Mouse (Mus musculus): ENCODE measurements at regions not wholly inside any gene's neighbourhood (a gene's known extent, or its start where the extent isn't known, plus 50 kb on each side); places are given as distances from the start of the nearest gene placed in this dataset.
A peak's percentile ranks its signal among the peaks of the same experiment; 100 is the strongest.

DNA sequence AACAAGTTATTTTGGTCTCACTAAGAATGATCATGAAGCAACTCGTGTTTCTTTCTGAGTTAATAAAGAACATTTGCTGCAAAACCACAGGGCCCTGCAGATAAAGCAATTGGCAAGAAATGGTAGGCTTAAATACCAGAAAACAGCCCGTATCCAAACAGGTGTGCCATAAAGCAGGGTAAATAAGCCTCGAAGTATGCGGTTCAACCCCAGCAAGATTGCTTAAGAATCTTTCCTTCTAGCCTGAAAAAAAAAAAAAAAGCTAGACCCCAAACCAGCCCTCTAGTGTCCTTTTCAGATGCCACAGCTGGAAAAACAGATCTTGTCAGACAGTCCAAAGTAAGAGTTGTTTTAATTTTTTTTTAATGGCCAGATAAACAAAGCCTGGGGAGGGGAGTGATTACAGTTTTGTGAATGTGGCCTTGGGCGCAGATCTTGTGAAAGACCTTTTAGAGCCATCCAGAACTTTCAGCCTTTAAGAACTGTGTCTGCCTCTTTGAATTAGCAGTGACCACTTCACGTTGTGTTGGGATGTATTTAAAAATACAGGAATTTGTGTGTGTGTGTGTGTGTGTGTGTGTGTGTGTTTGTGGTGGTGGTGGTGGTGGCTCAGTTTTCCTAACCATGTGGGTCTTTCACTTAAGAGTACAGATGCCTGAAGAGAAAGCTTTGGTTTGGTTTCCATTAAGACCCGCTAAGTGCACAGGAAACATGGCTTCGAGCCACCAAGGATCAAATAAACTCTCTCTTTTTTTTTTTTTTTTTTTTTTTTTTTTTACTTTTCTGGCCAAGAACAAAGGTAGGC, 116.3 kb upstream of the Maf start:
- no peak for DNase-seq

DNA sequence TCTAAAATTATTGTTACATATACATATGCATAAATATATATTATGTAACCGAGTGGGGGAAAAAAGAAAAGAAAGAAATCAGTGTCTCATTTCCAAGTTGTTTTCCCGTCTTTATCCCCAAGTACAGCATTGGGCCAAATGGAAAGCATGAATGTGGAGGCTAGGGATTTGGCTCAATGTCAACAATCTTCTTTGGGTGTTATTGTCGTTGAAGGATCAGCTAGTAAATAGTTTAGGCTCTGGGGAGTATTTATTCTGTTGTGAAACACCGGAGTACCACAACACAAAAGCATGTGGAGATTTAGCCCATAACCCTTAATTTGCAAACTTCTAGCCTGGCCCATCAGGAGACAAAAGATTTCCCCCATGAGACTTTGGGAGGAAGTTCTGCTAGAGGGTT, 105.8 kb upstream of the Maf start:
- no peak for DNase-seq

DNA sequence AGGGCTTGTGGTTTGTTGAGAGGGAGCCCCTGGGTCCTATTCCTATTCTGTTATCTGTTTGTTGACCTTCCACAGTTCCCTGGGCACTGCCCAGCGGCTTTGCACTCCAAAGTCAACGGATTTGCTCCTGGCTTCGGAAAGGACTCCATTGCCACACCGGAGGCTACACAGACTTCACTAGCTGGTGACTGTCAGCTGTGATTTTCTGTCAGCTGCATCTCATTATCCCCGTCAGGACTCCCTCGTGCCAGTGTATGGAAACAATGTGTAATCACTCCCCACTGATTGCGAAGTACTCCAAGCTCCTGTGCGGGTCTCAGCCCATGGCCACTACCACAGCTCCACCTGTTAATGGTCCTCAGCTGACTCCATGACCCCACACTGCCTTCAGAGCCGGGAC, 99.0 kb upstream of the Maf start:
- no peak for DNase-seq

DNA sequence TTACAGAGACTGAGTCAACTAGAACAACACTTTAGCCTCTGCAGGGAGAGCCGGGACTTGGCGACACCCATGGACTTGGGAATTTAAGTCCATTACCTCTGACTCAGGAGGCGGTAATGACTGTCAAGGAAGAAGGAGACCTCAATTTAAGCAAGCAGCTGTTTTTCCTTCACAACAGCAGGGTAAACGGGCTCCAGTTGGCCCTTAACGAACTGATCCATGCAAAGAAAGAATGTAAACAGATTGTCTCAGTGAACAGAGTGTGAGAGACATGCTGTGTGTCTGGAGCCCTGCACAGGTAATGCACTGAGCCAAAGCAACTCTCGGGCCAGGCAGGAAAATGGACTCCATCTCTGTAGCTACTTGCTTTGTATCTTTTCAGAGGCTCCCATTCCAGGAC, 98.5 kb upstream of the Maf start:
- no peak for DNase-seq

- no peak for DNase-seq
Observed at GRCm38 (mm10) chr8:115793587-115793986, 86.0 kb upstream of the Maf start.

DNA sequence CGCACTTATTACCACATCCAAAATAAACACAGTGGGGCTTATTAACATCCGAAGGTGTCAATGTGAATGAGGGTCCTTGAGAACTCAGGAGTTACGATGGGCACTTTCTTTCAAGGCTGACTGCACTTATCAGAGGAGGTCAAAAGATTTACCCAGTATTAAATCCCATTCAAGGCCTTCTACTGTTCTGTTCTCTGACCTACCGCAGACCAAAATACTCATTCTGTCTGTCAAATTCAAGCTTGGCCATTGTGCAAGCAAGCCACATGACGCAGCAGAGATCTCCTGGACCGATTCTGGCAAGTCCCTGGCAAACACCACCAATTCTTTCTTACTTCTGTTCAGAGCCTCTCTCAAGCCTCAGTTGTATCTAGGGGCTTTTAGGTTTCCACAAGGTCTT, 80.8 kb upstream of the Maf start:
- DNase-seq = no peak

- no peak for DNase-seq
Observed at GRCm38 (mm10) chr8:115786185-115786584, 78.6 kb upstream of the Maf start.

GRCm38 (mm10) chr8:115785769-115786168, 78.2 kb upstream of the Maf start:
- DNase-seq = no peak

DNA sequence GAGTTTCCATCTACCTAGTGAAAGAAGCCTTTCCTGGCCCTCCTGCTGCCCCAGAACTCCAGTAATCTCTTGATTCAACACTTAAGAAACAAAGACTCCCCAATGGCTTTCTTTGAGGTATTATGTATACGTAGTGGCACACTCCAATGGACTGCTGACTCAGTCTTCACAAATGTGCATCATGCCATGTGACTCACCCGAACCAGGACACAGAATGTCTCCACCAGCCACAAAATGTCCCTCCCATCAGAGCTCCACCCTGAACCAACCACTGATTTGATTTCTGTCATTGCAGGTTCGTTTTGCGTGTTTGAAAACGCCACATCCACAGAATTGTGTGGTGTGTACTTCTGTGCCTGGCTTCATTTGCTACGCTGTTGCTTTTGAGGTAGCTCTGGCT, 75.8 kb upstream of the Maf start:
- no peak for DNase-seq

DNA sequence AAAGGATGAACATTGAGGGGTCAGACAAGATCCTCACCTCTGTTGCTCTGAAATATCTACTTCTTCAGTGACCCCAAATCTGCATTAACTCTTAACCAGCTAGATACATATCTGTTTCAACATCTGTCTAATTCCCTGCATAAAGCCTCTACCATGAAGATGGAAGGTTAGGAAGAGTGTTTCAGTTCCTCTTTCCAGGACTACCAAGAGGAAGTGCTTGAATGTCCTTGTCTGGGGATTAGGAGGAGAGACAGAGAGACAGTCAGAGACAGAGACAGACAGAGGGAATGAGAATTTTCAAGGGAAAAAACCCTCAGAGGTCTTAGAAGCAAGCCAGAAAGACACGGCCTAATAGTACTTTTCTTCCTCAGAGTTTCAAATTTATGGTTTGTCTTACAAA, 70.8 kb upstream of the Maf start:
- no peak for DNase-seq

DNA sequence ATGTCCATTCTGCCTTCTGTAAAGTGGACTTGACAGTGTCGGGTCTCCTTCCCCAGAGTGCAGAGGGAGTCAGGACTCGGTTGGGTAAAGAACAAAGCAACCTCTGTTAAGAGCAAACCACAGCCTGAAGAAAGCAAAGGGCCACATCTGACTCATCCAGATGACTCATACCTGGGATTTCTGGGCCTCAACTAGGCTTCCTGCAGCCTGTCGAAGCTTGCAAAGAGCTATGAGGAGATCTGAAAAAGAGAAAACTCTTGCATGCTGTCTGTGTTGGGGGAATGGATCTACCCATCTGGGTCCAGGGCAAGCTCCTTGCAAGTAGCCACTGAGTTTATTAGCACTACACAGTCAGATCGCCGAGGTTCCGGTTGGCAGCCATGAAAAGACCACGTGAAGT, 63.5 kb upstream of the Maf start:
- DNase-seq = no peak

DNA sequence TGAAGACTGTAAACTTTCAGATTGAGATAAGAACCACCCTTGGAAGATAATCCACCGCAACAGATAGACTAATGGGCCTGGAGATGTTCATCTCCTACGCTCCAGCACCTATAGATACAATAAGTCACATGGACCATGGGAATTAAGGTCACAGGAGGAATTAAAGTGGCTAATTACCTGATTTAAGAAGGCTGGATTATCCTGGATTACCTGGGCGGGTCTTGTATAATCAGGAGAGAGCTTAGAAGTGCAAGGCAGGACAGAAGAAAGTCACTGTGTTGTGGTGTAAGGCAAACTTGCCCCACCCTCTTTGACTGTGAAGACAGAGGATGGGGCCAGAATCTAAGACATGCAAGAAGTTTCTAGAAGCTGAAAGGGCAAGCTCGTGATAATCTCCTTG, 61.0 kb upstream of the Maf start:
- no peak for DNase-seq

DNA sequence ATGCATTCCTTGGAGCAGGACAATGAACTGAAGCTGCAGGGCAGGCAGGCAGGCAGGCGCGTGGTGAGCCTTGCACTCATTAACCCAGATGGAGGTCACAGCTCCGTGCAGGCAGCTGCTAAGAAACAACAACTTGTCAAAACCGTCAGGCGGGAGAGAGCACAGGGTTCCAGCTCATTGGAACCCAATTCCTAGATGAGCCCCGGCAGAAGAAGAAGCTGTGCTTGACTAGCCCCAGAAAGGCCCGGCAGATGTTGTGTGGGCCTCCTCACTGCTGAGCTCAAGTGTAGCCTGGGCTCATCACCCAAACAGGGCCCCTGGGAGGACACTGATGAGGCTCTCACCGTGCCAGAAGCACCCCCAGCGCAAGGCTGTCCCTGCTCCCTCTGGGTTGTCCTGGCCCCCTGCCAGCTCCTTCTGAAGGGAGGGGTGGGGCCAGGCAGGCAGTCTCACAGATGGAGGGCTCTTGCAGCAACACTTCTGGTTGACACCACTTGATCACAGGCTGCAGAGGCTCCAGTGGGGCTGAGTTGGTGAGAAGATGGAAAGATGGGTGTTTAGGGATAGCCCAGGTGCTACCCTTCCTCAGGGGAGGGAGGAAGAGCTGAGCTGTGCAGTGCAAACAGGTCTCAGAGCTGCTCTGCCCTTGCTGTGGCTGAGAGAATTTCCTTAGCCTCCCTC, 58.8 kb upstream of the Maf start:
- peak; percentile 38 for DNase-seq

DNA sequence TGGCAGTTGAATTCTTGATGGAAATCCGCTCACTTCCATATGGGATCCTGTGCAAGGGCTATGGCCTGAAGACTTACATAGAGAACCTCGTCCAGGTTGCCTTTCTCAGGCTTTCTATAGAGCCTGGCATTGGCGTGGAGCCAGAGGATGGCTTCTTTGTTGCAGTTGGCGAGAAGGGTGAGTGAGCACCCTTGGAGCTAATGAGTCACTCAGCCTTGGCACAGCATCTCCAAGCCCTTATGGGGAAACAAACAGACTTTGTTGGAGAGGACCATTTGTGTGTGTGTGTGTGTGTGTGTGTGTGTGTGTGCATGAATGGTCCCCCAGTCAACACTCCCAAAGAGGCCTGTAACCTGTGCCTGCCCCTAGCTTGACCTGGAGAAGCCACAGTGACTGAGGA, 57.0 kb upstream of the Maf start:
- no peak for DNase-seq

DNA sequence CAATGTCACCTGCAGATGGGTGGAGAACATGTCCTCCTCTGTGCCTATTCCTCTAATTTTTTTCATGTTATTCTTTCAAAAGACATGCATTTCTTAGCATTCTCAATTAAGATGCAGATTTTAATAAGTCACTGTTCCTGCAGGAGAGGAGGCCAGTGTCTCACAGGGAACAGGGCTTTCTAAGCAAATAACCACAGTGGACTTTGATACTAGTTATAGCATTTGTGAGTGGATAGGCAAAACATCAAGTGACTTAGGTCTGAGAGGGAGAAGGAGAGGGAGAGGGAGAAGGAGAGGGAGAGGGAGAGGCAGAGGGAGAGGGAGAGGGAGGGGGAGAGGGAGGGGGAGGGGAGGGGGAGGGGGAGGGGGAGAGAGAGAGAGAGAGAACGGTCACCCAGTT, 50.4 kb upstream of the Maf start:
- DNase-seq = no peak
